Comparison of ENCODE assay signal across 12 mouse cellular contexts in genomic region chr15:7137607-7138006, GRCm38 (mm10). TPM values are rescaled to one million over a fixed set of nuclear protein-coding genes. Genes with fewer than 3 reads are reported as not detected.
DNase-seq lines count a peak whose midpoint lies in the region; ATAC-seq and TF ChIP-seq lines count a peak whose summit lies in the region.
"Had no signal": no experiment of that assay in that cellular context is flagged by ENCODE, and none has a peak within 500 bp of the region (broad histone marks: within the 10 kb centered on the region; RNA-seq: fewer than 3 reads in every experiment).

No protein-coding gene starts in this region.

- no peak for TF ChIP-seq POLR2A in heart, adult 2 months (IDR thresholded peaks at IDR 0.05; ENCODE audit: insufficient read depth, low read depth, low read length)

- intact Hi-C loops in heart, adult 2 months (cut with DNase I), result no loop called here
- intact Hi-C loops in left cerebral cortex, adult 2 months (cut with DNase I), result no loop called here

- H3K36me3 ChIP-seq in heart, adult 2 months (ENCODE audit: control insufficient read depth, insufficient read depth, low read length), result peaks cover 2% of the 10 kb centered on the region
- H3K36me3 ChIP-seq in intestine, embryonic 14.5 days (ENCODE audit: control insufficient read depth, insufficient read depth, low read length), result no peaks in the 10 kb centered on the region
- H3K36me3 ChIP-seq in lung, embryonic 16.5 days (ENCODE audit: control insufficient read depth, insufficient read depth, low read length), result no peaks in the 10 kb centered on the region; the same call in none of the 2 replicates
- no peaks in the 10 kb centered on the region for H3K36me3 ChIP-seq in hindbrain, embryonic 14.5 days (replicated peaks; ENCODE audit: control insufficient read depth, insufficient read depth)
- H3K36me3 ChIP-seq: limb, embryonic 13.5 days had no signal

- peaks cover 16% of the 10 kb centered on the region for H3K79me2 ChIP-seq in heart, adult 2 months (replicated peaks; ENCODE audit: control insufficient read depth, insufficient read depth, low read length)

- 60% methylated on average over 12 of the region's 12 CpGs for WGBS in heart, adult 2 months
- WGBS in intestine, embryonic 14.5 days, result 54% methylated on average over 12 of the region's 12 CpGs
- 39% methylated on average over 12 of the region's 12 CpGs for WGBS in lung, embryonic 16.5 days
- 81% methylated on average over 12 of the region's 12 CpGs for WGBS in hindbrain, embryonic 14.5 days

- peak; percentile 63 for ATAC-seq in intestine, embryonic 14.5 days (replicated peaks; ENCODE audit: low FRiP score, low TSS enrichment, low read depth)
- peak; percentile 13; the same call in 1 of the 2 replicates for ATAC-seq in lung, embryonic 16.5 days (ENCODE audit: low read depth)
- no peak for ATAC-seq in hindbrain, embryonic 14.5 days (ENCODE audit: low FRiP score)
- ATAC-seq: Patski had no signal

- H3K9ac ChIP-seq in heart, adult 2 months (ENCODE audit: low read depth, low read length), result no peak overlapping the region
- H3K9ac ChIP-seq in intestine, embryonic 14.5 days (ENCODE audit: low read length), result no peak overlapping the region
- H3K9ac ChIP-seq in lung, embryonic 16.5 days (ENCODE audit: low read length), result no peak overlapping the region
- H3K9ac ChIP-seq in hindbrain, embryonic 14.5 days, result no peak overlapping the region
- H3K9ac ChIP-seq: limb, embryonic 13.5 days had no signal

- no peaks in the 10 kb centered on the region for H3K9me3 ChIP-seq in intestine, embryonic 14.5 days (ENCODE audit: control insufficient read depth, low read length)
- H3K9me3 ChIP-seq in lung, embryonic 16.5 days (ENCODE audit: control insufficient read depth, low read length), result no peaks in the 10 kb centered on the region
- no peaks in the 10 kb centered on the region for H3K9me3 ChIP-seq in hindbrain, embryonic 14.5 days (ENCODE audit: control insufficient read depth, low read length)
- H3K9me3 ChIP-seq: limb, embryonic 13.5 days had no signal

- peak overlapping the region; percentile 24 for H3K27ac ChIP-seq in heart, adult 2 months
- no peak overlapping the region for H3K27ac ChIP-seq in intestine, embryonic 14.5 days (ENCODE audit: low read depth)
- H3K27ac ChIP-seq in lung, embryonic 16.5 days (ENCODE audit: low read length), result no peak overlapping the region
- H3K27ac ChIP-seq in hindbrain, embryonic 14.5 days, result no peak overlapping the region
- no peak overlapping the region for H3K27ac ChIP-seq in left cerebral cortex, adult 2 months
- H3K27ac ChIP-seq: limb, embryonic 13.5 days had no signal

- no peak for TF ChIP-seq CTCF in heart, adult 2 months (IDR thresholded peaks at IDR 0.05)
- no peak for TF ChIP-seq CTCF in left cerebral cortex, adult 2 months (IDR thresholded peaks at IDR 0.05)

- no peak overlapping the region for H3K4me2 ChIP-seq in intestine, embryonic 14.5 days (ENCODE audit: low read length)
- H3K4me2 ChIP-seq in lung, embryonic 16.5 days (ENCODE audit: low read depth, low read length), result no peak overlapping the region
- no peak overlapping the region for H3K4me2 ChIP-seq in hindbrain, embryonic 14.5 days (replicated peaks)
- H3K4me2 ChIP-seq: limb, embryonic 13.5 days had no signal

- peak in 1 of 2 experiments; percentile 34 for DNase-seq in heart, adult 2 months
- no peak for DNase-seq in heart, postnatal 4 days
- no peak for DNase-seq in intestine, embryonic 14.5 days (ENCODE audit: low spot score)
- DNase-seq in kidney, postnatal 14 days, result peak; percentile 56
- no peak for DNase-seq in hindbrain, embryonic 14.5 days (ENCODE audit: low spot score)
- no peak for DNase-seq in left cerebral cortex, adult 2 months (ENCODE audit: extremely low spot score in 1 of 2, low spot score in 2 of 2)
- DNase-seq in gastrocnemius, adult 18-20 months (ENCODE audit: low spot score), result no peak
- DNase-seq: gastrocnemius, postnatal 14 days; thymus, postnatal 4 days had no signal

- no peak overlapping the region for H3K4me3 ChIP-seq in heart, adult 2 months
- no peak overlapping the region for H3K4me3 ChIP-seq in intestine, embryonic 14.5 days (ENCODE audit: low read depth, low read length)
- no peak overlapping the region for H3K4me3 ChIP-seq in lung, embryonic 16.5 days (ENCODE audit: low read length)
- H3K4me3 ChIP-seq in hindbrain, embryonic 14.5 days (replicated peaks; ENCODE audit: low read length), result no peak overlapping the region
- no peak overlapping the region for H3K4me3 ChIP-seq in left cerebral cortex, adult 2 months
- H3K4me3 ChIP-seq: limb, embryonic 13.5 days had no signal

- peaks cover 30% of the 10 kb centered on the region for H3K4me1 ChIP-seq in heart, adult 2 months (ENCODE audit: control insufficient read depth, insufficient read depth, low read length)
- peaks cover 9% of the 10 kb centered on the region; the same call in 1 of the 2 replicates for H3K4me1 ChIP-seq in intestine, embryonic 14.5 days (replicated peaks; ENCODE audit: control insufficient read depth, insufficient read depth, low read length)
- peaks cover 42% of the 10 kb centered on the region for H3K4me1 ChIP-seq in lung, embryonic 16.5 days (replicated peaks; ENCODE audit: control insufficient read depth, insufficient read depth, low read length)
- H3K4me1 ChIP-seq in hindbrain, embryonic 14.5 days (replicated peaks; ENCODE audit: control insufficient read depth, insufficient read depth, low read length), result no peaks in the 10 kb centered on the region

- TF ChIP-seq EP300 in heart, adult 2 months (IDR thresholded peaks at IDR 0.05; ENCODE audit: insufficient read depth, low read depth, low read length), result no peak

- no peaks in the 10 kb centered on the region for H3K27me3 ChIP-seq in heart, adult 2 months (ENCODE audit: control insufficient read depth, insufficient read depth, low read length)
- no peaks in the 10 kb centered on the region for H3K27me3 ChIP-seq in intestine, embryonic 14.5 days (replicated peaks; ENCODE audit: control insufficient read depth, insufficient read depth, low read length)
- no peaks in the 10 kb centered on the region for H3K27me3 ChIP-seq in lung, embryonic 16.5 days (ENCODE audit: control insufficient read depth, insufficient read depth, low read depth, low read length)
- no peaks in the 10 kb centered on the region for H3K27me3 ChIP-seq in hindbrain, embryonic 14.5 days (ENCODE audit: control insufficient read depth, insufficient read depth, low read length)
- H3K27me3 ChIP-seq: limb, embryonic 13.5 days; Patski had no signal

RNA-seq across cellular contexts. Expression of gene Lifr, which starts 47.2 kb away (rescaled TPM):
- 10 to 100 TPM; 56.2 to 62.9 TPM for total RNA-seq in heart, adult 2 months (2021)
- 16.8 and 18.1 TPM in 2 replicates for polyA plus RNA-seq in heart, adult 2 months (2012; rRNA removed)
- 10 to 100 TPM; 41.2 to 42.6 TPM for total RNA-seq in heart, postnatal 4 days (2021)
- polyA plus RNA-seq in intestine, embryonic 14.5 days (2014; fragmentation: Nextera tagmentation; extraction: Ambion mirVana), result 24.1 and 29.3 TPM in 2 replicates
- polyA plus RNA-seq in lung, embryonic 16.5 days (2015; fragmentation: Nextera tagmentation; extraction: Ambion mirVana), result 22.7 and 26.4 TPM in 2 replicates
- polyA plus RNA-seq in hindbrain, embryonic 14.5 days (2014; fragmentation: Nextera tagmentation; extraction: Ambion mirVana), result 35.2 and 38.7 TPM in 2 replicates
- total RNA-seq in left cerebral cortex, adult 2 months (2021), result 10 to 100 TPM; 47.8 to 56.1 TPM
- total RNA-seq in gastrocnemius, adult 18-20 months (2021), result 10 to 100 TPM; 47.9 to 50.9 TPM
